In the genomic region with DNA sequence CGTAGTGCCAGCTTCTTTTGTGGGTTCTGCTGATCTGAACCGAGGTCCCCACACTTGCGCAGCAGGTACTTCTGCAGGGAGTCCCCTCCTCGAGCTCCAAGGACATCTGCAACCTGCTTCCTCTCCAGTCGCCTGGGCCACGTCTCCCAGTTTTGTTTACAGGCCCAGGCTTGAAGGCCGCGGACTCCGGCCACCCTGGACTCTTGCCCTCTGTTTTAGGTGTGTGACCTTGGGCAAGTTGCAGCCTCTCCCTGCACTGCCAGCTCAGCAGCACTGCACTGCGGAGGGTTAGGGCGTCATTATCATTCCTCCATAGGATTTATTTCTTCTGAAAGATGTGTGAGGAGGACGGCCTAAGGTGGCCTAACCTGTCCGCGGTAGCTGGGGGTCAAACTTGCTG, we compare ENCODE assay signal across 8 mouse cellular contexts. TPM values are rescaled to one million over a fixed set of nuclear protein-coding genes. Genes with fewer than 3 reads are reported as not detected.
DNase-seq lines count a peak whose midpoint lies in the region; ATAC-seq and TF ChIP-seq lines count a peak whose summit lies in the region.

No protein-coding gene starts in this region.

- no peak overlapping the region for H3K4me2 ChIP-seq in heart, embryonic 13.5 days
- H3K4me2 ChIP-seq in forebrain, embryonic 12.5 days = no peak overlapping the region
- H3K4me2 ChIP-seq in limb, embryonic 15.5 days = no peak overlapping the region

- in situ Hi-C loops in ES-E14 (cut with MboI; ENCODE audit: low sequenced_read_pairs in 2 of 2, unreplicated experiment in 2 of 2) = loop anchor here in 1 of 2 experiments (10.0 kb wide), 1 partner anchor 77 kb away; the partner anchor contains the start of gene Adnp

- no peaks in the 10 kb centered on the region for H3K27me3 ChIP-seq in heart, embryonic 13.5 days (replicated peaks)
- H3K27me3 ChIP-seq in forebrain, embryonic 12.5 days = no peaks in the 10 kb centered on the region; the same call in 1 of the 2 replicates
- no peaks in the 10 kb centered on the region for H3K27me3 ChIP-seq in limb, embryonic 15.5 days

- H3K27ac ChIP-seq in heart, embryonic 13.5 days (replicated peaks) = peak overlapping the region; percentile 43
- H3K27ac ChIP-seq in ES-E14 (ENCODE audit: insufficient read depth, low read depth, low read length, poor library complexity, severe bottlenecking) = peak overlapping the region; percentile 66; the same call in 1 of the 2 replicates
- H3K27ac ChIP-seq in forebrain, embryonic 12.5 days = peak overlapping the region; percentile 59; the same call in 1 of the 2 replicates
- H3K27ac ChIP-seq in limb, embryonic 15.5 days = peak overlapping the region; percentile 68

- H3K4me1 ChIP-seq in heart, embryonic 13.5 days = peaks cover 51% of the 10 kb centered on the region
- H3K4me1 ChIP-seq in ES-E14 (ENCODE audit: control insufficient read depth in 2 of 2, insufficient read depth in 2 of 2, low read length in 2 of 2, poor library complexity in 1 of 2) = peaks cover 0 to 20% of the 10 kb centered on the region in 2 experiments; a peak in 2 of 4 replicates
- H3K4me1 ChIP-seq in forebrain, embryonic 12.5 days = peaks cover 26% of the 10 kb centered on the region
- H3K4me1 ChIP-seq in limb, embryonic 15.5 days = peaks cover 14% of the 10 kb centered on the region

- ATAC-seq in heart, embryonic 13.5 days (ENCODE audit: extremely low read depth, insufficient number of reproducible peaks, low FRiP score, low TSS enrichment) = no peak
- ATAC-seq in forebrain, embryonic 12.5 days (ENCODE audit: low FRiP score) = 0 out of 2 replicates have a peak, but pooled peaks have one; percentile 21
- no peak for ATAC-seq in limb, embryonic 15.5 days (ENCODE audit: insufficient number of reproducible peaks, low FRiP score, low TSS enrichment, low read depth)
- ATAC-seq in cerebellum, adult (ENCODE audit: insufficient number of reproducible peaks, low FRiP score, low TSS enrichment) = no peak

- 82% methylated on average over 14 of the region's 14 CpGs for WGBS in heart, embryonic 13.5 days
- 77% methylated on average over 14 of the region's 14 CpGs for WGBS in forebrain, embryonic 12.5 days
- 75% methylated on average over 14 of the region's 14 CpGs for WGBS in limb, embryonic 15.5 days

- no peak for DNase-seq in heart, postnatal 25 days (ENCODE audit: low spot score)
- DNase-seq in ES-E14 (ENCODE audit: low read depth, low spot score) = no peak
- DNase-seq in gastrocnemius, postnatal 4 days (ENCODE audit: low spot score in 2 of 2) = no peak
- no peak for DNase-seq in lung, postnatal 14 days

- H3K9me3 ChIP-seq in heart, embryonic 13.5 days = no peaks in the 10 kb centered on the region
- H3K9me3 ChIP-seq in ES-E14 (ENCODE audit: control insufficient read depth, insufficient read depth, low read depth, low read length) = no peaks in the 10 kb centered on the region
- H3K9me3 ChIP-seq in forebrain, embryonic 12.5 days = no peaks in the 10 kb centered on the region
- no peaks in the 10 kb centered on the region for H3K9me3 ChIP-seq in limb, embryonic 15.5 days

- no peak overlapping the region for H3K9ac ChIP-seq in heart, embryonic 13.5 days
- peak overlapping the region; percentile 32; the same call in 1 of the 2 replicates for H3K9ac ChIP-seq in ES-E14 (ENCODE audit: insufficient read depth, low read depth, low read length, poor library complexity, severe bottlenecking)
- no peak overlapping the region for H3K9ac ChIP-seq in forebrain, embryonic 12.5 days
- H3K9ac ChIP-seq in limb, embryonic 15.5 days = no peak overlapping the region

- H3K4me3 ChIP-seq in heart, embryonic 13.5 days = no peak overlapping the region
- peak overlapping the region; percentile 4 to 15; a peak in 2 of 4 replicates for H3K4me3 ChIP-seq in ES-E14 (ENCODE audit: insufficient read depth in 1 of 2, low read depth in 1 of 2, low read length in 2 of 2, poor library complexity in 1 of 2, severe bottlenecking in 1 of 2)
- H3K4me3 ChIP-seq in forebrain, embryonic 12.5 days (replicated peaks) = no peak overlapping the region; the same call in 1 of the 2 replicates
- H3K4me3 ChIP-seq in limb, embryonic 15.5 days = no peak overlapping the region

- intact Hi-C loops in heart, postnatal 25 days (cut with DNase I) = no loop called here

- H3K36me3 ChIP-seq in heart, embryonic 13.5 days = no peaks in the 10 kb centered on the region
- no peaks in the 10 kb centered on the region for H3K36me3 ChIP-seq in ES-E14 (ENCODE audit: control insufficient read depth, insufficient read depth, low read length, poor library complexity, severe bottlenecking)
- no peaks in the 10 kb centered on the region for H3K36me3 ChIP-seq in forebrain, embryonic 12.5 days (replicated peaks)
- H3K36me3 ChIP-seq in limb, embryonic 15.5 days = no peaks in the 10 kb centered on the region

TF ChIP-seq in ES-E14, 5 proteins besides CTCF, POLR2A, EP300 and RAD21:
- TF ChIP-seq ZNF384 (IDR thresholded peaks at IDR 0.05; ENCODE audit: low read depth, low read length) (no peak), MAFK (IDR thresholded peaks at IDR 0.05; ENCODE audit: insufficient read depth, low read depth, low read length) (no peak), HCFC1 (IDR thresholded peaks at IDR 0.05; ENCODE audit: borderline replicate concordance, insufficient read depth, low read length) (no peak), ZC3H11A (IDR thresholded peaks at IDR 0.05; ENCODE audit: borderline replicate concordance, low read depth, low read length) (no peak)
TF ChIP-seq in ES-E14: peak in this region for 0.

RNA-seq across cellular contexts. Expression of gene Pard6b, which starts 47.0 kb away (rescaled TPM):
- polyA plus RNA-seq in heart, embryonic 13.5 days (2015; fragmentation: Nextera tagmentation; extraction: Ambion mirVana) = 7.3 and 7.8 TPM in 2 replicates
- total RNA-seq in heart, postnatal 25 days (2021) = 1 to 10 TPM; 3.1 to 3.4 TPM
- 11.6 and 15.3 TPM in 2 replicates for total RNA-seq in ES-E14 (2012; rRNA removed)
- polyA plus RNA-seq in forebrain, embryonic 12.5 days (2016; fragmentation: Nextera tagmentation; extraction: Ambion mirVana) = 11.4 and 13.5 TPM in 2 replicates
- polyA plus RNA-seq in limb, embryonic 15.5 days (2015; fragmentation: Nextera tagmentation; extraction: Ambion mirVana) = 2.9 and 3.8 TPM in 2 replicates
- 1 to 10 TPM; 1.7 TPM for total RNA-seq in gastrocnemius, postnatal 4 days (2021)

Comparison
In these comparisons a context has a peak if more than half of its experiments do, and no peak if none do; other contexts are left out.
1. H3K4me3 ChIP-seq: peak in ES-E14 (2 of 2); none in heart, embryonic 13.5 days (single experiment), forebrain, embryonic 12.5 days (single experiment) and limb, embryonic 15.5 days (single experiment).
2. Peak in every context shown above with its lines, with median percentiles within 50 percentile points of each other: H3K27ac ChIP-seq.